Mouse (Mus musculus): ENCODE results near the gene Naglu.

The Naglu gene

DNA sequence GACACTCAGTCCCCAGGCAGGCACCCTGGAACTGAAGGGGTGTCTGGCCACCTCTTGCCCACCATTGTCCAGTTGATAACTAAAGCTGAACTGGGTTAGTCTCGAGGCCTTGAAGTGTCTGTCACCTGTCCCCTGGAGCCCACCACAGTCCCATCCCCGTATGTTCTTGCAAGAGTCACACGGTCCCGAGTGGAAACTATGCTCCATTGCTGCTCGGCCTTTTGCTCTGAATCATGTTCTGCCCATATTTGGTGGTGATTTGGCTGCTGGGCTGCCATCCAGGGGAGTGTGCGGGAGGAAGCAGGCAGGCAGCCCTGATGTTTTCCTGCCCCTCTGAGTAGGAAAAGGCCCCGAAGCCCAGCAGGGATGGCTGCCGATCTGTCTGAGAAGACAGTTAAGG, 9.7 kb upstream of the Naglu start:
- no peaks in the 10 kb centered on the region for H3K27me3 ChIP-seq (ENCODE audit: insufficient read depth, low read length)
- TF ChIP-seq CTCF (conservative IDR thresholded peaks at IDR 0.05; ENCODE audit: low read length) (no peak), POU5F1 (IDR thresholded peaks at IDR 0.05; ENCODE audit: borderline replicate concordance, low read length) (no peak), NANOG (IDR thresholded peaks at IDR 0.05; ENCODE audit: borderline replicate concordance, low read length) (no peak)
- peaks cover 10% of the 10 kb centered on the region; the same call in 1 of the 2 replicates for H3K36me3 ChIP-seq (ENCODE audit: insufficient read depth, low read length)
- H3K4me3 ChIP-seq (replicated peaks; ENCODE audit: low read length), result no peak overlapping the region
- H3K9me3 ChIP-seq (ENCODE audit: low read length), result no peaks in the 10 kb centered on the region
- H3K4me1 ChIP-seq (replicated peaks; ENCODE audit: low read depth, low read length), result peaks cover 92% of the 10 kb centered on the region

DNA sequence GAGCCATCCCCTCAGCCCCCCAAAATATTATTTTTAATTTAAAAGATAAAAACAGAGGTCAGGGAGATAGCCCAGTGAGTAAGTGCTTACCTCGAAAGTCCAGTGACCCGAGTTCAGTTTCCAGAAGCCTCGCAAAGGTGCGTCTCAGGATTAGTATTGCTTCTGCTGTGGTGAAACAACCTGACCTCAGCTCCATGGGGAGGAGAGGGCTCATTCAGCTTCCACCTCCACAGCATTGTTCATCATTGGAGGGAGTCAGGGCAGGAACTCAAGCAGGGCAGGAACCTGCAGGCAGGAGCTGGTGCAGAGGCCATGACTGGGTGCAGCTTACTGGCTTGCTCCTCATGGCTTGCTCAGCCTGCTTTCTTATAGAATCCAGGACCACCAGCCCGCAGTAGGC, 8.8 kb upstream of the Naglu start:
- peaks cover 85% of the 10 kb centered on the region for H3K4me1 ChIP-seq (replicated peaks; ENCODE audit: low read depth, low read length)
- 0 out of 2 replicates have a peak, but pooled peaks cover 3% of the 10 kb centered on the region for H3K27me3 ChIP-seq (ENCODE audit: insufficient read depth, low read length)
- no peaks in the 10 kb centered on the region for H3K9me3 ChIP-seq (ENCODE audit: low read length)
- peaks cover 10% of the 10 kb centered on the region; the same call in 1 of the 2 replicates for H3K36me3 ChIP-seq (ENCODE audit: insufficient read depth, low read length)
- H3K4me3 ChIP-seq (replicated peaks; ENCODE audit: low read length), result no peak overlapping the region
- TF ChIP-seq POU5F1 (IDR thresholded peaks at IDR 0.05; ENCODE audit: borderline replicate concordance, low read length) (no peak), NANOG (IDR thresholded peaks at IDR 0.05; ENCODE audit: borderline replicate concordance, low read length) (no peak), CTCF (conservative IDR thresholded peaks at IDR 0.05; ENCODE audit: low read length) (no peak)

DNA sequence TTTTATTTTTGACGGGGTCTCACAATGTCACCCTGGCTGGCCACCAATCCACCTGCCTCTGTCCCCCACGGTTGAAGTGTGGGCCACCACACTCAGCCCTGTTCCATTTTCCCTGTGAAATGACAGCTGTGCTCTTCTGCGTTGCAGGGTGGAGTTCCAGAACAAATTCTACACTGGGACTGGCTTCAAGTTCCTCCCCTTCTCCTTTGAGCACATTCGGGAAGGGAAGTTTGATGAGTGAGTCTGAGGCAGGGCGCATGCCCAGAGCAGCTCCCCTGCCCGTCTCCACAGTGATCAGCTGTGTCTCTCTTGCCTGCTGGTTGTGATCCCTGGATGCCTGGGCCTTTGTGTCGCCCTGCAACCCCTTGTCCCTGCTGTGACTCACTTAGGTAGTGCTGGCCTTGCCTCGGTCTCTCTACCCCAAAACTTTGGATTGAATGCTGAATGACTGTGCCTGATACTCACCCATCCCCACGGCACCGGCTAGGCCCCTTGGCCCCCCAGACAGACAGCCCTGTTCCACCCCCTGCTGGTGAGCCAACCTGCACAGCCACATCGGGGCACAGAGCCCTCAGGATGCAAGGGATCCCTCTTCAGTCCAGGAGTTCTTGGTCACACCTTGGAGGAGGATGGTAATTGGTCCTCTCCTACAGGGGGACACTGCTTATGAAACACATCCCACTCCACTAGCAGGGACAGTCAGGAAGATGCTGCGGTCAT, 7.5 kb upstream of the Naglu start:
- Histone ChIP-seq H3K4me1 (replicated peaks; ENCODE audit: low read depth, low read length) (peaks cover 84% of the 10 kb centered on the region), H3K9me3 (ENCODE audit: low read length) (no peaks in the 10 kb centered on the region), H3K27me3 (ENCODE audit: insufficient read depth, low read length) (0 out of 2 replicates have a peak, but pooled peaks cover 5% of the 10 kb centered on the region), H3K4me3 (replicated peaks; ENCODE audit: low read length) (peak overlapping the region; percentile 63; the same call in 1 of the 2 replicates), H3K36me3 (ENCODE audit: insufficient read depth, low read length) (peaks cover 6% of the 10 kb centered on the region; the same call in 1 of the 2 replicates)
- TF ChIP-seq POU5F1 (IDR thresholded peaks at IDR 0.05; ENCODE audit: borderline replicate concordance, low read length) (no peak), CTCF (conservative IDR thresholded peaks at IDR 0.05; ENCODE audit: low read length) (no peak), NANOG (IDR thresholded peaks at IDR 0.05; ENCODE audit: borderline replicate concordance, low read length) (no peak)

DNA sequence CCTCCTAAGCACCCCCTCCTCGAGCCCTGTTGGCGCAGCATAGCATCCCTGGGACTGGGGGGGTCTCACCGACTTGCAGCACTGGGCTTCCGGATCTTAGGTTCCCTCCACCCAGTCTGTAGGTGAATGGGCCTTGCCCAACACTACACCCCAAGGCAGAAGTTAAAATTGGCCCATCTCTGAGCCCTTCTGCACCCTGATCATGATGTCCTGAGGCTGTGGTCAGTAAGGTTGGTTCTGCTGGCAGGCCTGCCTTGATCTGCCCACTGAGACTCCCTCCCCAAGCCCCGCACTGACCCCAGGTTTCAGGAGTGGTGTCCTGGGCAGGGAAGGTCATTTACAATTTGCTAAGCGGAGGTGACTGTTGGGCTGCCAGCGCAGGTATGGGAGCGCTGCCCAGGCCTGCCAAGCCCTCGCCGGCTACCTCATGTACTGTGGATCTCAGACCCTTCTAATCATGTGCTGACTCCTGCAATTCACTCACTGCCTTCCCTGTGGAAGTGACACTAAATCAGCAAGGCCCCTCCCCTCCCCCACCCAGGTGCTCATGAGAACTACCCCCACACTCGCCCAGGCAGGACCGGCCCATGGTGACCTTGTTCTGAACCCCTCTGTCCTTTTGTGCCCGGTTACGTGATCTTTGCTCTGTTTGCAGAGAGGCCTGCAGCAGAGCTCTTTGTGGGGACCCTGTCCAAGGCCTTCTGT, 6.7 kb upstream of the Naglu start:
- peaks cover 7% of the 10 kb centered on the region for H3K27me3 ChIP-seq (ENCODE audit: insufficient read depth, low read length)
- TF ChIP-seq NANOG (IDR thresholded peaks at IDR 0.05; ENCODE audit: borderline replicate concordance, low read length) (no peak), POU5F1 (IDR thresholded peaks at IDR 0.05; ENCODE audit: borderline replicate concordance, low read length) (no peak), CTCF (conservative IDR thresholded peaks at IDR 0.05; ENCODE audit: low read length) (no peak)
- no peaks in the 10 kb centered on the region for H3K9me3 ChIP-seq (ENCODE audit: low read length)

DNA sequence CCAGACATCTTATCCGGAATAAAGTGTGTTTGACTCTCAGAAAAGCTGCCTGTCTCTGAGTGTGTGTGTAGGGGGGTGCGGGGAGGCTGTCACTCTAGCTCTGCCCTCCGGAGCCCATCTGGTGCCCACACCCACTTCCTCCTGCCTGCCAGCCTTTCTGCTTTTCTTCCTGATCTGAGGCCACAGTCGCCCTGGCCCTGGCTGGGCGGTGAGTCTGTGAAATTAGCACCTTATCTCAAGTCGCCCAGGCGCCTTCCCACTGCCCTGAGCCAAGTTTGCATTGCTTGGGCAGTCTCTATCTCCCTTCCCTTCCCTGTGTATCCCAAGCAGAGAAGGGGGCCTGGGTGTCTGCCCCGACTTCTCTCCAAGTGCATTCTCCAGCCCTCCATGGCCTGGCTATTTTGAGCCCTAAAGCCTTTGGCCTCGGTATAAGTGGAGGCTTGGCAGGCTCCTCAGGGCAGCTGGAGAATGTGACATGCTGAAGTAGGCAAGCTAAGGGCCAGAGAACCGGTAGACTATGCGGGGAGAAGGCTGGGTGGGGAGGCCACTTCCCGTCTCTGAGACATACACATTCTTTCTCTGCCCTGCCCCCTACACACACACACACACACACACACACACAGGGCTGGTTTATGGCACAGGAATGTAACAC, 6.0 kb upstream of the Naglu start:
- Histone ChIP-seq H3K36me3 (ENCODE audit: insufficient read depth, low read length) (peaks cover 6% of the 10 kb centered on the region; the same call in 1 of the 2 replicates), H3K27me3 (ENCODE audit: insufficient read depth, low read length) (peaks cover 12% of the 10 kb centered on the region), H3K4me3 (replicated peaks; ENCODE audit: low read length) (peak overlapping the region; percentile 63), H3K9me3 (ENCODE audit: low read length) (no peaks in the 10 kb centered on the region), H3K4me1 (replicated peaks; ENCODE audit: low read depth, low read length) (peaks cover 70% of the 10 kb centered on the region)
- TF ChIP-seq POU5F1 (IDR thresholded peaks at IDR 0.05; ENCODE audit: borderline replicate concordance, low read length), result no peak
- no peak for TF ChIP-seq CTCF (conservative IDR thresholded peaks at IDR 0.05; ENCODE audit: low read length)
- TF ChIP-seq NANOG (IDR thresholded peaks at IDR 0.05; ENCODE audit: borderline replicate concordance, low read length), result no peak

More for the DNA sequence above, 6.7 kb upstream of the Naglu start:
- peaks cover 77% of the 10 kb centered on the region for H3K4me1 ChIP-seq (replicated peaks; ENCODE audit: low read depth, low read length)
- peak overlapping the region; percentile 63 for H3K4me3 ChIP-seq (replicated peaks; ENCODE audit: low read length)
- H3K36me3 ChIP-seq (ENCODE audit: insufficient read depth, low read length), result peaks cover 6% of the 10 kb centered on the region; the same call in 1 of the 2 replicates

DNA sequence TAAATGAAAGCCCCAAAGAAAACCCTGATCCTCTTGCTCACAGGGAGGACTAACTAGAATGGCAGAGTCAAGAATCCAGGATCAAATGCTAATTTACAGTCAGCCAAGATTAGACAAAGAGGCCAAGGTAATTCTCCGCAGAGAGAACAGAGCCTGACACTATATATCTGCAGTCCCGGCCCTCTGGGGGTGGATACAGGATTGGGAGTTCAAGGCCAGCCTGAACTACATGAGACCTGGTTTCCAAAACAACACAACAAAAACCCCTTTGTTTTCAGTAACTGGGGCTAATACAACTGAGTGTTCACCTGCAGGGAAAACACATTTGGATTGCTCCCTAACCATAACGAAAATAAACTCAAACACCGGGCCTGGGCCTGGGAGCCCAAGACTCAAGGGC, 5.3 kb upstream of the Naglu start:
- TF ChIP-seq NANOG (IDR thresholded peaks at IDR 0.05; ENCODE audit: borderline replicate concordance, low read length) (peak; percentile 24; the same call in 1 of the 2 replicates), CTCF (conservative IDR thresholded peaks at IDR 0.05; ENCODE audit: low read length) (no peak)
- peaks cover 64% of the 10 kb centered on the region for H3K4me1 ChIP-seq (replicated peaks; ENCODE audit: low read depth, low read length)
- H3K36me3 ChIP-seq (ENCODE audit: insufficient read depth, low read length), result peaks cover 6% of the 10 kb centered on the region; the same call in 1 of the 2 replicates
- no peaks in the 10 kb centered on the region for H3K9me3 ChIP-seq (ENCODE audit: low read length)
- H3K27me3 ChIP-seq (ENCODE audit: insufficient read depth, low read length), result peaks cover 18% of the 10 kb centered on the region
- H3K4me3 ChIP-seq (replicated peaks; ENCODE audit: low read length), result no peak overlapping the region

DNA sequence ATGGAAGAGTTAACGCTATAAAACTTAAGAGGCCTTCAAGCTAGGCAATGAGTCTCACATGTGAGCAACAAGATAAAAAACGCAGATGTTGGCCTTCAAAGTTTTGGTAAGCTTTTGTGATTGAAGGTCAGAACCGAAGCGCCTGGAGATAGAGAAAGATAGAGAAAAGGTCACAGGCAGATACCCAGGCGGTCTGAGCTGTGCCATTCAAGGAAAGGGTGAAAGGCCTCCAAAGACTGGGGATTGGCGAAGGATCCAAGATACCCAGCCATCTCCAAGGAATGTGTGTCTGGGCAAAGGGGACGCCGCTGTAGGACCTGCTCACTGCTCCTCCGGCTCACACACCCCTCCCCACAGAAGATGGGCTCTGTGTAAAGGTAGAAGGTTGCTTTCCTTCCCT, 4.8 kb upstream of the Naglu start:
- no peak for TF ChIP-seq CTCF (conservative IDR thresholded peaks at IDR 0.05; ENCODE audit: low read length)
- TF ChIP-seq POU5F1 (IDR thresholded peaks at IDR 0.05; ENCODE audit: borderline replicate concordance, low read length), result no peak
- no peak for TF ChIP-seq NANOG (IDR thresholded peaks at IDR 0.05; ENCODE audit: borderline replicate concordance, low read length)
- Histone ChIP-seq H3K9me3 (ENCODE audit: low read length) (no peaks in the 10 kb centered on the region), H3K4me1 (replicated peaks; ENCODE audit: low read depth, low read length) (peaks cover 58% of the 10 kb centered on the region), H3K36me3 (ENCODE audit: insufficient read depth, low read length) (peaks cover 6% of the 10 kb centered on the region; the same call in 1 of the 2 replicates), H3K4me3 (replicated peaks; ENCODE audit: low read length) (no peak overlapping the region), H3K27me3 (ENCODE audit: insufficient read depth, low read length) (peaks cover 21% of the 10 kb centered on the region)

Measured in E14TG2a.4 (cell line).